Mouse (Mus musculus) testis, adult 2 months (tissue): Measurements from ENCODE around the gene Bhlhe40.

Source experiments
- CTCF ChIP-seq: fragments of 200-500 bp; IDR thresholded peaks from 2 replicates; pipeline ENCODE4 v1.5.1; 2012; ENCODE audit warnings: low read depth, mild to moderate bottlenecking, inconsistent platforms, low read length, moderate library complexity; ENCODE audit not compliant: control insufficient read depth, insufficient read depth, insufficient replicate concordance
- POLR2A ChIP-seq: fragments of 200-500 bp; IDR thresholded peaks from 2 replicates; pipeline ENCODE4 v1.6.1; 2012; ENCODE audit warnings: low read depth, mild to moderate bottlenecking, inconsistent platforms, low read length, moderate library complexity; ENCODE audit not compliant: control insufficient read depth

DNA sequence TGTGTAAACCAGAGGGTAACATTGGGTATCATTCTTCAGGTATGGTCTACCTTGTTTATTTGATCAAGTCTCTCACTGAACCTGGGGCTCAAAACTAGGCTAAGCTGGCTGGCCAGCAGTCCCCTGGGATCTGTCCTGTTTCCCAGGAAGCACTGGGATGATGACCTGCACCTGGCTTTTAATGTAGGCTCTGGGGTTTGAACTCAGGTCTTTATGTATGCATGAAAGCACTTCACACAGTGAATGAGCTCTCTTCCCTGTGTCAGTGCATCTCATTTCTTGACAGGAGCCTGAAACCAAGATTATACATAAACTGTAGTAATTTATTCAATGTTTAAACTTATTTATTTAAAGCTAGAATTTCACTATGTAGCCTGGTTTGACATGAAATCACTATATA, 51.7 kb downstream of the Bhlhe40 start:
- TF ChIP-seq CTCF (no peak), POLR2A (no peak)
